Mouse (Mus musculus): ENCODE results near the gene Fhl3.

DNA sequence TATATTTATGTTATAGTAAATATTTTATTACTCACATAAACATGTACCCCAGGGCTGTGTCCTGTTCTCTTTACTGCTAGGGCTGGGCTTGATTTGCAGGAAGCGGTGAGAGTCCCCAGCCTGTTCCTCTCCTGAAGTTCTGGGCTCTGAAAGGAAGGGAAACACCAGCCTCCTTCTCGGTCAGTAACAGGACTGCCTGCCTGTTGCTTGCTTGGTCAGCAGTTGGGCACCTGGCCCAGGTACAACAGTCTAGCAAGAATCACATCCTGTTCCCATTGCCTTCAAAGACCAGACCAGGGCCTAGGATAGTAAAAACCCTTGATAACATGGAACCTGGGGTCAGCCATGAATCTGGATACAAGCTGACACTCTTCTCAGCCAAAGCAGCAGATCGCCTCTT is 39.9 kb upstream of the Fhl3 start:
- TF ChIP-seq CTCF (IDR thresholded peaks at IDR 0.05; ENCODE audit: borderline replicate concordance, insufficient read depth, low read depth, low read length) (no peak), POLR2A (IDR thresholded peaks at IDR 0.05; ENCODE audit: borderline replicate concordance, insufficient read depth, low read length) (no peak)
